Mouse (Mus musculus): Measurements from ENCODE around the gene Nexmif.

GRCm38 (mm10) chrX:104200388-104200735, 623 bp downstream of the Nexmif start:
- TF ChIP-seq CTCF (IDR thresholded peaks at IDR 0.05; ENCODE audit: borderline replicate concordance, extremely low read depth, insufficient read depth, insufficient read length), result no peak
- TF ChIP-seq POLR2A (IDR thresholded peaks at IDR 0.05; ENCODE audit: borderline replicate concordance, extremely low read depth, insufficient read depth, insufficient read length, poor library complexity, severe bottlenecking), result no peak

Data from brain, embryonic 14.5 days (tissue).